20 mouse cellular contexts compared by ENCODE assay signal in the genomic region with DNA sequence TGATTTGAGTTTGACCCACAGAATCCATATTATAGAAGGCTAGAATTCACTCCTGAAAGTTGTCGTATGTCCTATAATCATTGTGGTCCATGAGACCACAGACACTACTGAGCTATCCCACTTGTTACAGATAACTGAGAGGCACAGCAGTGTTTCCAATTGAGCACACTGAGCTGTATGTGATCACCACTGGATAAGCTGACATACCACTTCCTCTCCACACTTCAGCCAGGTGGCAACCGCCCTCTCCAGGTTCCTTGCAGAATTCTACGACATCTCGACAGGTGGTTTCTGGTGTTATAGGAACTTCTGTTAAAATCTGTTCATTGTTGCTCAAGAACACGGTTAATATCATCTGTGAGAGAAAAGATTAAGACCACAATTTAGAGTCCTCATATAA.
"Had no signal": no experiment of that assay in that cellular context is flagged by ENCODE, and none has a peak within 500 bp of the region (broad histone marks: within the 10 kb centered on the region; RNA-seq: fewer than 3 reads in every experiment).

No protein-coding gene starts in this region.

- H3K4me2 ChIP-seq: limb, embryonic 13.5 days; liver, embryonic 12.5 days; liver, embryonic 15.5 days; lung, embryonic 15.5 days; midbrain, embryonic 11.5 days; midbrain, embryonic 15.5 days; neural tube, embryonic 13.5 days had no signal

- H3K9ac ChIP-seq: limb, embryonic 13.5 days; liver, embryonic 12.5 days; liver, embryonic 15.5 days; lung, embryonic 15.5 days; midbrain, embryonic 15.5 days; neural tube, embryonic 13.5 days had no signal

- H3K27ac ChIP-seq: kidney, postnatal 0 days; layer of hippocampus, adult 2 months; limb, embryonic 10.5 days; limb, embryonic 13.5 days; liver, embryonic 12.5 days; liver, embryonic 15.5 days; lung, embryonic 15.5 days; midbrain, embryonic 15.5 days; neural tube, embryonic 13.5 days had no signal

- H3K36me3 ChIP-seq: limb, embryonic 10.5 days had no signal

- H3K9me3 ChIP-seq: limb, embryonic 10.5 days; limb, embryonic 13.5 days; liver, embryonic 12.5 days; liver, embryonic 15.5 days; lung, embryonic 15.5 days; megakaryocyte, embryonic 14.5 days; midbrain, embryonic 15.5 days; neural tube, embryonic 13.5 days had no signal

- H3K4me1 ChIP-seq: limb, embryonic 10.5 days; limb, embryonic 13.5 days; lung, embryonic 15.5 days; midbrain, embryonic 15.5 days; neural tube, embryonic 13.5 days had no signal

- ATAC-seq: intestine, postnatal 0 days; liver, embryonic 12.5 days; midbrain, embryonic 15.5 days had no signal

- H3K4me3 ChIP-seq: layer of hippocampus, adult 2 months; limb, embryonic 10.5 days; limb, embryonic 13.5 days; liver, embryonic 12.5 days; liver, embryonic 15.5 days; lung, embryonic 15.5 days; megakaryocyte, embryonic 14.5 days; midbrain, embryonic 15.5 days; myocyte; neural tube, embryonic 13.5 days had no signal

- DNase-seq: kidney, adult 2 months; kidney, postnatal 25 days; layer of hippocampus, adult 9-11 months; liver; lung, adult 18-20 months; lung, postnatal 14 days; lung, postnatal 4 days had no signal

- H3K27me3 ChIP-seq: limb, embryonic 13.5 days; liver, embryonic 12.5 days; liver, embryonic 15.5 days; lung, embryonic 15.5 days; megakaryocyte, embryonic 14.5 days; midbrain, embryonic 15.5 days; neural tube, embryonic 13.5 days had no signal
